Mouse (Mus musculus) liver, postnatal 0 days (tissue): ENCODE measurements at regions not wholly inside any gene's neighbourhood (a gene's known extent, or its start where the extent isn't known, plus 50 kb on each side); places are given as distances from the start of the nearest gene placed in this dataset.

Experiments used
- CTCF ChIP-seq: sonication (generic); IDR thresholded peaks from 2 replicates; pipeline ENCODE4 v1.5.1; 2016; ENCODE audit warnings: antibody characterized with exemption, low read depth
- EP300 ChIP-seq: IDR thresholded peaks from 2 replicates; pipeline ENCODE4 v1.6.1; 2016; ENCODE audit warnings: antibody characterized with exemption, low read depth, mild to moderate bottlenecking

- TF ChIP-seq CTCF (no peak), EP300 (no peak)
Observed at GRCm38 (mm10) chr16:95917635-95918407, 72.9 kb downstream of the Psmg1 start.
